Mouse (Mus musculus) embryonic fibroblast, embryonic 13.5 days (primary cell): ENCODE results near the gene Gm49333.

ENCODE experiments used
- CTCF ChIP-seq: IDR thresholded peaks from 2 replicates; pipeline ENCODE4 v1.5.1; 2011; ENCODE audit warnings: mild to moderate bottlenecking, control low read depth, low read length, moderate library complexity, borderline replicate concordance; ENCODE audit not compliant: insufficient read depth
- POLR2A ChIP-seq: IDR thresholded peaks from 2 replicates; pipeline ENCODE4 v1.6.1; 2011; ENCODE audit warnings: low read depth, mild to moderate bottlenecking, control low read depth, low read length, moderate library complexity

DNA sequence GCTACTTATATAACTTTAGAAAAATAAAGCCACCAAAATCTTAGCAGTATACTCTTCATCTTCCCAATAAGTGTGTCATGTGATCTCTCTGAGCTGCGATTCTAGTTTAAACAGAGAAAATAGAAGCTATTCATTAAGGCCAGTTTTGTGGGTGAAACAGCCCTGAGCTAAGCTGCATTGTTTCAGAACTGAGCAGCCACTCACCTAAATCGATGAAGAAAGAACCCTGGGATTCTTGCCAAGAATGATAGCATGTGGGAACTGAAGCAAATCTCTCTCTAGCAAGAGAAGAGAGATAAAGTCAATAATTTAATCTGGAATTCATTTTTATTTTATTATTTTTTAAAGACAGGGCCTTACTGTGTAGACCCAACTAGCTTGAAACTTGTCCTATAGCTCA is 11.8 kb downstream of the Gm49333 start:
- no peak for TF ChIP-seq POLR2A
- no peak for TF ChIP-seq CTCF
